Mouse (Mus musculus) embryo, embryonic 9.5 days (tissue): ENCODE data around the gene Stk33.
A peak's percentile ranks its signal among the peaks of the same experiment; 100 is the strongest.

Source experiments
- DNase-seq: peaks from one replicate; pipeline ENCODE4 v3.0.0-alpha.2; 2017; ENCODE audit errors: extremely low spot score

The Stk33 gene

GRCm38 (mm10) chr7:109357877-109358276 lies 81.0 kb downstream of the Stk33 start:
- DNase-seq = no peak

GRCm38 (mm10) chr7:109347241-109347640 lies 91.6 kb downstream of the Stk33 start:
- DNase-seq = no peak

- DNase-seq = no peak
These were observed 107.2 kb downstream of the Stk33 start for GRCm38 (mm10) chr7:109331722-109332121.

GRCm38 (mm10) chr7:109328772-109329171 lies 110.1 kb downstream of the Stk33 start:
- no peak for DNase-seq

- DNase-seq = no peak
These were observed 112.1 kb downstream of the Stk33 start for GRCm38 (mm10) chr7:109326813-109327212.

- DNase-seq = no peak
These were observed 113.2 kb downstream of the Stk33 start for GRCm38 (mm10) chr7:109325731-109326130.

- DNase-seq = no peak
These were observed 113.7 kb downstream of the Stk33 start for GRCm38 (mm10) chr7:109325169-109325568.

GRCm38 (mm10) chr7:109309506-109309905 lies 129.4 kb downstream of the Stk33 start:
- DNase-seq = no peak

- no peak for DNase-seq
These were observed 143.1 kb downstream of the Stk33 start for GRCm38 (mm10) chr7:109295807-109296206.

- DNase-seq = no peak
These were observed 143.5 kb downstream of the Stk33 start for GRCm38 (mm10) chr7:109295351-109295750.

- DNase-seq = no peak
These were observed 148.4 kb downstream of the Stk33 start for GRCm38 (mm10) chr7:109290501-109290900.

GRCm38 (mm10) chr7:109289106-109289505 lies 149.8 kb downstream of the Stk33 start:
- DNase-seq = no peak

GRCm38 (mm10) chr7:109282106-109282505 lies 156.8 kb downstream of the Stk33 start:
- no peak for DNase-seq

GRCm38 (mm10) chr7:109276622-109277021 lies 162.3 kb downstream of the Stk33 start:
- no peak for DNase-seq

- DNase-seq = no peak
These were observed 163.0 kb downstream of the Stk33 start for GRCm38 (mm10) chr7:109275901-109276300.

- DNase-seq = no peak
These were observed 163.7 kb downstream of the Stk33 start for GRCm38 (mm10) chr7:109275151-109275550.

- DNase-seq = no peak
These were observed 164.6 kb downstream of the Stk33 start for GRCm38 (mm10) chr7:109274289-109274688.

- DNase-seq = no peak
These were observed 169.8 kb downstream of the Stk33 start for GRCm38 (mm10) chr7:109269046-109269445.

- DNase-seq = no peak
These were observed 171.5 kb downstream of the Stk33 start for GRCm38 (mm10) chr7:109267370-109267769.

- no peak for DNase-seq
These were observed 172.7 kb downstream of the Stk33 start for GRCm38 (mm10) chr7:109266181-109266580.

- no peak for DNase-seq
These were observed 173.3 kb downstream of the Stk33 start for GRCm38 (mm10) chr7:109265606-109266005.

- peak; percentile 58 for DNase-seq
These were observed 183.2 kb downstream of the Stk33 start for GRCm38 (mm10) chr7:109255506-109256352.

GRCm38 (mm10) chr7:109251418-109251817 lies 187.5 kb downstream of the Stk33 start:
- DNase-seq = no peak

- no peak for DNase-seq
These were observed 194.1 kb downstream of the Stk33 start for GRCm38 (mm10) chr7:109244776-109245175.
